Mouse (Mus musculus) MEL (cell line): ENCODE results near the gene Gcnt2.

Source experiments
- POLR2A ChIP-seq, 2 experiments: IDR thresholded peaks; 2 replicates each; pipeline ENCODE4 v1.6.1; 2011 to 2012; ENCODE audit warnings: low read length in 2 of 2, mild to moderate bottlenecking in 2 of 2, control low read depth in 1 of 2, improper control_type of control experiment in 1 of 2, low read depth in 1 of 2, moderate library complexity in 1 of 2; ENCODE audit not compliant: control insufficient read depth in 1 of 2, insufficient read depth in 1 of 2, poor library complexity in 1 of 2
- UBTF ChIP-seq: IDR thresholded peaks from 2 replicates; pipeline ENCODE4 v1.6.1; 2012; ENCODE audit warnings: low read depth, mild to moderate bottlenecking, inconsistent platforms, low read length, improper control_type of control experiment, moderate library complexity, borderline replicate concordance; ENCODE audit not compliant: insufficient read depth

GRCm38 (mm10) chr13:40969761-40970390 is 110.3 kb downstream of the Gcnt2 start:
- no peak for TF ChIP-seq POLR2A (IDR thresholded peaks at IDR 0.05; ENCODE audit: control insufficient read depth in 1 of 2, insufficient read depth in 1 of 2, low read depth in 1 of 2, low read length in 2 of 2, poor library complexity in 1 of 2)
- no peak for TF ChIP-seq UBTF
